Mouse (Mus musculus) heart, adult 2 months (tissue): Measurements from ENCODE around the gene Gpr19.

Experiments
- CTCF ChIP-seq: fragments of 200-600 bp; IDR thresholded peaks from 2 replicates; pipeline ENCODE4 v1.8.1; 2022; ENCODE audit warnings: antibody characterized with exemption, mild to moderate bottlenecking, moderate library complexity
- POLR2A ChIP-seq: fragments of 200-500 bp; IDR thresholded peaks from 2 replicates; pipeline ENCODE4 v1.6.1; 2011; ENCODE audit warnings: mild to moderate bottlenecking, low read depth, low read length, control low read depth; ENCODE audit not compliant: insufficient read depth

DNA sequence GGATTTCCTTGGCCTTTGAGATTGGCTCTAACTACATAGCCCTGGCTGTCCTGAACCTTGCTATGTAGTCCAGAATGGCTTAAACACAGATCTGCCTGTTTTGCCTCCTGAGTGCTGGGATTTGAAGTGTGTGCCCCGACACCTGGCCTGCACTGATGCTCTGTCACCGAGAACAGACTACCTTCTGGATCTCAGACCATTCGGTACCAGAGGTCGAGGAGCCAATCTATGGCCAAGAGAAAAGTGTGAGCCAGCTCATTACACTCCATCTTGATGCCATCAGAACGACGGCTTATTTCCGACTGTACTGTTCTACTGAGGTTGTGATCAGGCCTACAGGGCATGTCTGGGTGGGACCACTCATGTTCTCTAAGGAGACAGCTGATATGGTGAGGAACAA is 32.3 kb downstream of the Gpr19 start:
- TF ChIP-seq CTCF (no peak), POLR2A (no peak)
